Mouse (Mus musculus) heart, adult 2 months (tissue): ENCODE measurements around the gene Nectin1. TPM values are rescaled to one million over a fixed set of nuclear protein-coding genes. Genes with fewer than 3 reads are reported as not detected.

ENCODE experiments used
- DNase-seq, 2 experiments: peaks; one replicate each; pipeline ENCODE4 v3.0.0; 2021
- H3K27ac ChIP-seq: fragments of 200-600 bp; 2 replicates; pipeline ENCODE4 v1.8.1; 2022
- H3K27me3 ChIP-seq: fragments of 200-500 bp; 2 replicates; pipeline ENCODE4 v1.6.1; 2012; ENCODE audit warnings: mild to moderate bottlenecking, low read length, inconsistent platforms, mixed read lengths; ENCODE audit not compliant: control insufficient read depth, insufficient read depth
- H3K36me3 ChIP-seq: fragments of 200-500 bp; 2 replicates; pipeline ENCODE4 v1.6.1; 2012; ENCODE audit warnings: low read length, inconsistent platforms; ENCODE audit not compliant: control insufficient read depth, insufficient read depth
- H3K4me1 ChIP-seq: fragments of 200-500 bp; 2 replicates; pipeline ENCODE4 v1.6.1; 2011; ENCODE audit warnings: low read length; ENCODE audit not compliant: control insufficient read depth, insufficient read depth
- H3K4me3 ChIP-seq: fragments of 200-600 bp; 2 replicates; pipeline ENCODE4 v1.8.1; 2022
- H3K79me2 ChIP-seq: fragments of 200-500 bp; replicated peaks from 2 replicates; pipeline ENCODE4 v1.6.1; 2012; ENCODE audit warnings: mild to moderate bottlenecking, inconsistent platforms, low read length, moderate library complexity, mixed read lengths; ENCODE audit not compliant: control insufficient read depth, insufficient read depth
- H3K9ac ChIP-seq: fragments of 200-500 bp; 2 replicates; pipeline ENCODE4 v1.6.1; 2012; ENCODE audit warnings: low read depth, mild to moderate bottlenecking, control low read depth, inconsistent platforms, low read length, mixed read lengths
- CTCF ChIP-seq: fragments of 200-600 bp; IDR thresholded peaks from 2 replicates; pipeline ENCODE4 v1.8.1; 2022; ENCODE audit warnings: antibody characterized with exemption, mild to moderate bottlenecking, moderate library complexity
- EP300 ChIP-seq: fragments of 200-500 bp; IDR thresholded peaks from 2 replicates; pipeline ENCODE4 v1.6.1; 2011; ENCODE audit warnings: low read depth, low read length, control low read depth; ENCODE audit not compliant: insufficient read depth
- POLR2A ChIP-seq: fragments of 200-500 bp; IDR thresholded peaks from 2 replicates; pipeline ENCODE4 v1.6.1; 2011; ENCODE audit warnings: mild to moderate bottlenecking, low read depth, low read length, control low read depth; ENCODE audit not compliant: insufficient read depth
- WGBS: fragments of 180-500 bp; shearing (Covaris S2); methylation state at CpG from one replicate; pipeline ENCODE4 v1.1.7; 2018; 5-methylcytosine and 5-hydroxymethylcytosine counted together
- intact Hi-C: fragments of 180-260 bp; cut with DNase I; formaldehyde crosslinking; loops from one replicate; pipeline ENCODE4 v1.15.1; 2025
- polyA plus RNA-seq: library from polyadenylated mRNA; depleted of rRNA; stranded (reverse); fragments of >200 nt; gene quantifications from 2 replicates; pipeline ENCODE4 v1.2.3, GENCODE M21; 2012
- total RNA-seq, 2 experiments: library from RNA; stranded (reverse); gene quantifications; 2 replicates each; pipeline ENCODE4 v1.2.3; 2021

Gene Nectin1
- total and polyA plus RNA-seq, 3 experiments, result 2.0 to 4.6 (median 2.9) TPM

DNA sequence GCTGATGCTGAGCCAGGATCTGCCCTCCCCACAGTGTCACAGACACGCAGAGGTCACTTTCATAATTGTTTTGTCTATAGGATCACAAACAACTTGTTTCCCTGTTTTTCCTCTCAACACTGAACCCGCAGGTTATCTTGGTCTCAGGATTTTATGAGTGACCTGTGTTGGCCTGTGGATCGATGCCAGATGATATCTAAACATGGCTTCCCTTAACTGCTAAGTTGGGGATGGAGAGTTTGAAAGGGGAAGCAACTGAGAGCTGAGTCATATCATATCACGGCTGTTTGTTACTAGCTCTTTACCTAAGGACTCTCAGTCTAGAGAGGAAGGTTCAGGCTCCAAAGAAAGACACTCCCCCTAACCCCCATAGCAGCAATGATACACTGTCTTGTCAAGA is 11.7 kb downstream of the Nectin1 start:
- H3K79me2 ChIP-seq, result no peaks in the 10 kb centered on the region
- no peak overlapping the region for H3K9ac ChIP-seq
- no peaks in the 10 kb centered on the region for H3K27me3 ChIP-seq

DNA sequence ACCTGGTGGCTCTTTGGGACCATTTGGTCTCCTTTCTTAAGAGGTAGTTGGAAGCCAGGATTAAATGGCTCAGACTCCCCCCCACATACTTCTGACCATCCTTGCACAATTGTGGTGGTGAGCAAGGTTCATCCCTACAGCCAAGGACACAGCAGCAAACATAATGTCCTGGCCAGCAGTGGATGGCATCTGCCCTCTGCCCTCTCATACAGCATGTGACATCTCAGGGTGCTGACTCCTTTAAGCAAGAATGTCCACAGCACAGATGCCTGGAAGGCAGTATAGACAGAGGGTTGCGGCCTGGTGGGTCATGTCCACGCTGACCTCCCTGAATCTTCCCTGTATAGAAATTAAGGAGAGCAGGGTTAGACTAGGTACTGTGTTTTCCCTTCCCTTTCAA is 12.1 kb downstream of the Nectin1 start:
- WGBS, result 95% methylated on average over 2 of the region's 2 CpGs
- Histone ChIP-seq H3K27ac (no peak overlapping the region), H3K27me3 (no peaks in the 10 kb centered on the region), H3K79me2 (no peaks in the 10 kb centered on the region), H3K4me1 (no peaks in the 10 kb centered on the region; the same call in 1 of the 2 replicates), H3K36me3 (no peaks in the 10 kb centered on the region), H3K4me3 (no peak overlapping the region), H3K9ac (no peak overlapping the region)
- intact Hi-C loops, result no loop called here
- no peak for DNase-seq
- TF ChIP-seq CTCF, result no peak
- no peak for TF ChIP-seq EP300
- TF ChIP-seq POLR2A, result no peak

More for the DNA sequence above, 11.7 kb downstream of the Nectin1 start:
- no peak for DNase-seq
- Histone ChIP-seq H3K36me3 (no peaks in the 10 kb centered on the region), H3K27ac (no peak overlapping the region), H3K4me3 (no peak overlapping the region), H3K4me1 (no peaks in the 10 kb centered on the region; the same call in 1 of the 2 replicates)
- intact Hi-C loops, result no loop called here
- TF ChIP-seq EP300 (no peak), CTCF (no peak), POLR2A (no peak)
- 42% methylated on average over 4 of the region's 4 CpGs for WGBS

DNA sequence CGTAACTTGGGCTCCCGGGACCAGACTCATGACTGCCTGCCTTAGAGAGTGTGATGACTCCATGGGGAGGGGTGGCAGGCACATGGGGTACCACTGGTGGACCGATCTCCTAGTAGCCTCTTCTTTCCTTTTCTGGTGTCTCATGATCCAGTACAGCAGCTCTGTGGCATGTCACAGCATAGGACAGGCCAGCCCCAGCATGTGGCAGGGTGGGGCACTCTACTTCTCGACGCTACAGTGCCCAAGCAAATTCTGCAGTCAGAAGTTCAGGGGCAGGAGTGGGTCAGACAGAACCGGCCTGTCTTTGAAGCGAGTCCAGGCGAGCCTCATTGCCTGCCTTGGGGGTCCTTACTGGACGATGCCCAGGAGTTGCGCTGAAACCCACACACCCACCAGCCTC is 13.4 kb downstream of the Nectin1 start:
- H3K27ac ChIP-seq, result no peak overlapping the region
- intact Hi-C loops, result no loop called here
- no peaks in the 10 kb centered on the region for H3K79me2 ChIP-seq
- H3K27me3 ChIP-seq, result no peaks in the 10 kb centered on the region
- H3K4me3 ChIP-seq, result no peak overlapping the region
- TF ChIP-seq CTCF (no peak), EP300 (no peak), POLR2A (no peak)
- H3K9ac ChIP-seq, result no peak overlapping the region
- no peak for DNase-seq
- WGBS, result 86% methylated on average over 10 of the region's 10 CpGs
- H3K4me1 ChIP-seq, result no peaks in the 10 kb centered on the region; the same call in 1 of the 2 replicates
- no peaks in the 10 kb centered on the region for H3K36me3 ChIP-seq

DNA sequence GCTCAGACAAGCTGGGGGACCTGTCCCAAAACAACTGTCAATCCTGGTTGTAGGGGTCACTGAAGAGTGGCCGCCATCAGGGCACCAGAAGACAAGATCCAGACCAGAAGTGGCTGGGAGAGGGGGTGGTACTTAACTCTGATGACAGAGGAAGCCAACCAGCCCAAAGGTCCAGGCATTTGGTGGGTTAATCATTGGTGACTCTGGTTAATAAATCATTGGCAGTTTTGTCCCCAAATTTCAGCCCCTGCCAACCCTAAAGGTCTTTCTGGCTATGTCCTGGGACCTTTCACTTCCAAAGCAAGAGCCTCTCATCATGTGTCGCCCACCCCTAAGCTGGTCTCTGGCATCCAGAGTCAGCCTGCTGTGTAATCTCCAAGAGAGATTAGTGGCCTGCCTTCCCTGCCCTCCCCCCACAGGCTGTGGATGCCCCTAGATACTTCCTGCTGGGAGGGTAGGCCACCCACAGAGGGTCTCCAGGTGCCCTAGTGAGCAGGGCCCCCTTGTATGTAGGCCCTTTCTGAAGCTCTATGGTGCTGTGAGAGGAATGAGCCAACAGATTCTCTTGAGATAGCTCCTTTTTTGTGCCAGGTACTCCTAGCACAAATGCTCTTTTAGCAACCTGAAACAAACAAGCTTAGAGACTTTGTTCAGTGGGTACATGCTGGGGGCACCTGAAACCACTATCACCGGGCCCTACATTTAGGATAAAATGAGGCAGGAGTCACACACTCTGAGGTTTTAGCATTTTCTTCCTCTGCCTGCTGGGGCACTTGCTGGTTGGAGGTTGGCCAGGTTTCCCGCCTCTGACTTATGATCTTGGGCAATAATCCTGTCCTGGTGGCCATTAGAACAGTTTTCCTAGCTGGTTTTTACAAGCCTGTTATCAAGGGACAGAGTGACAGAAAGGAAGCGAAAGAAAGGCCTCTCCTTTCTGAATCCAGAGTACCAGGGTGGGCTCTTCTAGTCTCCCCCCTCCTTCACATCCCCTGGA is 14.5 kb downstream of the Nectin1 start:
- no peaks in the 10 kb centered on the region for H3K36me3 ChIP-seq
- WGBS, result 58% methylated on average over 5 of the region's 5 CpGs
- peak in 1 of 2 experiments; percentile 26 for DNase-seq
- no peak overlapping the region for H3K27ac ChIP-seq
- intact Hi-C loops, result no loop called here
- TF ChIP-seq EP300 (no peak), CTCF (no peak), POLR2A (no peak)
- no peak overlapping the region for H3K4me3 ChIP-seq
- H3K9ac ChIP-seq, result no peak overlapping the region
- no peaks in the 10 kb centered on the region; the same call in 1 of the 2 replicates for H3K4me1 ChIP-seq
- H3K79me2 ChIP-seq, result no peaks in the 10 kb centered on the region
- H3K27me3 ChIP-seq, result no peaks in the 10 kb centered on the region

DNA sequence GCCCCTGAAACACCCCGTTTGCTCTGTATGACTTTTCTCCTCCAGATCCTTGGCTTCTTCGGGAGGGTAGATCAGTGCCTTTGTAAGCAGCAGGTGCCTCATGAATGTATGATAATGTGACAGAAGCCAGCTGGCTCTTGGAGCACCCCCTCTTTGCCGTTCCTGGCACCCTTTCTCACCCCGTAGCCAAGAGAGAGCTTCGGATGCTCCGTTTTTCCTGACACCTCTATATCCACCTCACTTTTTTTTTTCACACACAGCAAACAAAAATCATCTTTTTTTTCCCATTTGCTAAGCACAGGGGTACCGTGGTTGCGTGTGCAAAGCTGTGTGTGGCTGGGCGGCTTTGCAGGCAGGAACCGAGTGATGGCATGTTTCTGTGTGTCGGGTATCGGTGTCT is 16.3 kb downstream of the Nectin1 start:
- DNase-seq, result no peak
- Histone ChIP-seq H3K27ac (no peak overlapping the region), H3K27me3 (no peaks in the 10 kb centered on the region), H3K36me3 (no peaks in the 10 kb centered on the region), H3K4me3 (no peak overlapping the region), H3K4me1 (no peaks in the 10 kb centered on the region; the same call in 1 of the 2 replicates), H3K9ac (no peak overlapping the region), H3K79me2 (no peaks in the 10 kb centered on the region)
- 81% methylated on average over 12 of the region's 12 CpGs for WGBS
- intact Hi-C loops, result no loop called here
- TF ChIP-seq POLR2A (no peak), CTCF (no peak)
